Mouse (Mus musculus): ENCODE measurements at regions not wholly inside any gene's neighbourhood (a gene's known extent, or its start where the extent isn't known, plus 50 kb on each side); places are given as distances from the start of the nearest gene placed in this dataset.

DNA sequence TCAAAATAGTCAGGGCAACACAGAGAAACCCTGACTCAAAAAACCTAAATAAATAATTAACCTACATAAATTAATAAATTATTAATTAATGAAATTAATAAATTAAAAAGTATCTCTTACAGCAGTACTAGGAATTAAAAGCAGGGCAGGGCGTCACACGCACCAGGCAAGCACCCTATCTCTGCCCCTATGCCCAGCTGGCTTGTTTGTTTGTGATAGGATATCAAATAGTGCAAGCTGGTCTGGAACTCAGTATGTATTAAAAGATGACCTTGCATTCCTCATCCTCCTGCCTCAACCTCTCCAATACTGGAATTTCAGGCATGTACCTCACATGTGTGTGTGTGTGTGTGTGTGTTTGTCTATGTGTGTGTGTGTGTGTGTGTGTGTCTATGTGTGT is 60.7 kb upstream of the Cecr2 start:
- TF ChIP-seq POLR2A (IDR thresholded peaks at IDR 0.05; ENCODE audit: extremely low read depth, insufficient read depth, low read length) (no peak), CTCF (IDR thresholded peaks at IDR 0.05; ENCODE audit: low read depth, low read length) (no peak)
